Mouse (Mus musculus) liver, embryonic 13.5 days (tissue): ENCODE measurements at regions not wholly inside any gene's neighbourhood (a gene's known extent, or its start where the extent isn't known, plus 50 kb on each side); places are given as distances from the start of the nearest gene placed in this dataset.

ENCODE experiments used
- ATAC-seq: fragments of 200-750 bp; cut with Nextera tagmentation; 2 replicates; pipeline ENCODE4 v1.8.0; 2017; ENCODE audit warnings: low read depth, mild to moderate bottlenecking, moderate number of reproducible peaks, moderate library complexity
- DNase-seq: peaks from one replicate; pipeline ENCODE4 v3.0.0; 2022
- H3K27ac ChIP-seq: fragments of 300-500 bp; sonication (generic); 2 replicates; pipeline ENCODE4 v1.5.1; 2015; ENCODE audit warnings: moderate library complexity, mild to moderate bottlenecking, inconsistent platforms
- H3K27me3 ChIP-seq: fragments of 300-500 bp; sonication (generic); 2 replicates; pipeline ENCODE4 v1.6.1; 2015; ENCODE audit warnings: mild to moderate bottlenecking, inconsistent platforms
- H3K36me3 ChIP-seq: fragments of 300-500 bp; sonication (generic); 2 replicates; pipeline ENCODE4 v1.6.1; 2015; ENCODE audit warnings: mild to moderate bottlenecking, inconsistent platforms
- H3K4me1 ChIP-seq: fragments of 300-500 bp; sonication (generic); replicated peaks from 2 replicates; pipeline ENCODE4 v1.6.1; 2015; ENCODE audit warnings: inconsistent platforms
- H3K4me2 ChIP-seq: fragments of 300-500 bp; sonication (generic); 2 replicates; pipeline ENCODE4 v1.6.1; 2015; ENCODE audit warnings: inconsistent platforms, mild to moderate bottlenecking, moderate library complexity
- H3K4me3 ChIP-seq: fragments of 300-500 bp; sonication (generic); replicated peaks from 2 replicates; pipeline ENCODE4 v1.5.1; 2015; ENCODE audit warnings: mild to moderate bottlenecking, inconsistent platforms
- H3K9ac ChIP-seq: fragments of 300-500 bp; sonication (generic); 2 replicates; pipeline ENCODE4 v1.6.1; 2015; ENCODE audit warnings: mild to moderate bottlenecking, inconsistent platforms
- H3K9me3 ChIP-seq: fragments of 300-500 bp; sonication (generic); replicated peaks from 2 replicates; pipeline ENCODE4 v1.6.1; 2016; ENCODE audit warnings: inconsistent platforms
- WGBS: fragments of 180-500 bp; shearing (Covaris S2); methylation state at CpG from one replicate; pipeline ENCODE4 v1.1.7; 2015; ENCODE audit not compliant: insufficient replicate concordance; 5-methylcytosine and 5-hydroxymethylcytosine counted together

GRCm38 (mm10) chr9:61690786-61691185 is 223.6 kb downstream of the Rplp1 start:
- Histone ChIP-seq H3K27me3 (0 out of 2 replicates have a peak, but pooled peaks cover 10% of the 10 kb centered on the region), H3K9ac (no peak overlapping the region), H3K4me1 (peaks cover 9% of the 10 kb centered on the region; the same call in 1 of the 2 replicates), H3K4me2 (no peak overlapping the region), H3K36me3 (no peaks in the 10 kb centered on the region), H3K9me3 (no peaks in the 10 kb centered on the region), H3K4me3 (no peak overlapping the region), H3K27ac (no peak overlapping the region)
- no peak for ATAC-seq
- 45% methylated on average over 3 of the region's 3 CpGs for WGBS
- DNase-seq, result no peak

DNA sequence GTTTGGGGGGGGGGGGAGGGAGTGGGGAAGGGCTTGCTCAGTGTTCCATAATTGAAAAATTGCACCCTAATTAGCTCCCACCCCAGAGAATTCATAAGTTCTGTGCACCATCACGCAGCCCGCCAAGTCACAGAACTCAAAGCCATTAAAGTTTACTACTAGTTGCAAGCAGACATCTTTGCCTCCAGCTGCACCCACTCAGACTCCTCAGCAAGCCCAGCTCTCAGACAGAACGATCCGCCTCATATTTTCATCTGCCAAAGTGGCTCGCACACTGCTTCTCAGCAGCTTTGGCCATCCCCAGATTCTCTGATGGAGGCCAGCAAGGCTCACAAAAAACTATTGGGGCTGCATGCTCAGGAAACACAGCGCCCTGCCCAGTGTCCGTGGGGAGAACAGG is 224.4 kb downstream of the Rplp1 start:
- no peaks in the 10 kb centered on the region for H3K9me3 ChIP-seq
- no peak overlapping the region for H3K27ac ChIP-seq
- H3K36me3 ChIP-seq, result no peaks in the 10 kb centered on the region
- no peak for ATAC-seq
- H3K4me2 ChIP-seq, result no peak overlapping the region
- DNase-seq, result no peak
- no peak overlapping the region for H3K4me3 ChIP-seq
- H3K27me3 ChIP-seq, result 0 out of 2 replicates have a peak, but pooled peaks cover 10% of the 10 kb centered on the region
- no peak overlapping the region for H3K9ac ChIP-seq
- 75% methylated on average over 7 of the region's 7 CpGs for WGBS
- peaks cover under 1% of the 10 kb centered on the region; the same call in 1 of the 2 replicates for H3K4me1 ChIP-seq

GRCm38 (mm10) chr9:61689516-61689915 is 224.8 kb downstream of the Rplp1 start:
- no peak overlapping the region for H3K27ac ChIP-seq
- WGBS, result 39% methylated on average over 5 of the region's 5 CpGs
- 0 out of 2 replicates have a peak, but pooled peaks cover 10% of the 10 kb centered on the region for H3K27me3 ChIP-seq
- ATAC-seq (no peak), DNase-seq (no peak)
- no peak overlapping the region for H3K4me2 ChIP-seq
- H3K4me3 ChIP-seq, result no peak overlapping the region
- H3K9me3 ChIP-seq, result no peaks in the 10 kb centered on the region
- H3K9ac ChIP-seq, result no peak overlapping the region
- H3K36me3 ChIP-seq, result no peaks in the 10 kb centered on the region
- H3K4me1 ChIP-seq, result no peaks in the 10 kb centered on the region

- H3K4me1 ChIP-seq, result peaks cover 12% of the 10 kb centered on the region
- no peak overlapping the region for H3K27ac ChIP-seq
- H3K4me2 ChIP-seq, result no peak overlapping the region
- DNase-seq (no peak), ATAC-seq (no peak)
- H3K4me3 ChIP-seq, result no peak overlapping the region
- no peaks in the 10 kb centered on the region for H3K27me3 ChIP-seq
- WGBS, result 61% methylated on average over 4 of the region's 4 CpGs
- no peaks in the 10 kb centered on the region for H3K36me3 ChIP-seq
- H3K9me3 ChIP-seq, result no peaks in the 10 kb centered on the region
- no peak overlapping the region for H3K9ac ChIP-seq
These were observed 230.8 kb downstream of the Rplp1 start for GRCm38 (mm10) chr9:61683557-61683956.

DNA sequence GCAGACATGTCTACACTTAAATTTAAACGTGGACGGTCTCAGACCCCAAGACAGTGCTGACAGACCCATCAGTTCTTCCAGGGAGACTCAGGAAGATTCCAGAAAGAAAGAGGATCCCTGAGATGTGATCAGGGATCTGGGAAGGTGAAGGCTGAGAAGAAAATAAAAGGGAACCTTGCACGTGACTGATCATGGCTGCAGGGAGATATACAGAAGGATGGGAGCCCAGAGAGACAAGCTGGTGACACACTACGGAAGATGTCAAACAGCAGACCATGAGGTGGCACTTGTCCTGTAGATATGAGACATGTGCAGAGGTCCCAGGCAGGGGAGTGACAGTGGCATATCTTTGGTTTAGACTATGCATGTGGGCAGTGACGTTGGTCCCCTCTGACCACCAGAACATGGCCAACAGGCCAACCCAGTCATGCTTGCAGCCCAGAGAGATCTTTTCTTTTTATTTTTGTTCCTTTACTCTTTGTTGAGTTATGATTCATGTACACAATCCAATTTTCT is 231.5 kb downstream of the Rplp1 start:
- Histone ChIP-seq H3K9ac (no peak overlapping the region), H3K4me1 (peaks cover 12% of the 10 kb centered on the region), H3K36me3 (no peaks in the 10 kb centered on the region), H3K4me3 (no peak overlapping the region), H3K4me2 (no peak overlapping the region), H3K27ac (no peak overlapping the region), H3K27me3 (no peaks in the 10 kb centered on the region), H3K9me3 (no peaks in the 10 kb centered on the region)
- no peak for DNase-seq
- WGBS, result 25% methylated on average over 5 of the region's 5 CpGs
- no peak for ATAC-seq

DNA sequence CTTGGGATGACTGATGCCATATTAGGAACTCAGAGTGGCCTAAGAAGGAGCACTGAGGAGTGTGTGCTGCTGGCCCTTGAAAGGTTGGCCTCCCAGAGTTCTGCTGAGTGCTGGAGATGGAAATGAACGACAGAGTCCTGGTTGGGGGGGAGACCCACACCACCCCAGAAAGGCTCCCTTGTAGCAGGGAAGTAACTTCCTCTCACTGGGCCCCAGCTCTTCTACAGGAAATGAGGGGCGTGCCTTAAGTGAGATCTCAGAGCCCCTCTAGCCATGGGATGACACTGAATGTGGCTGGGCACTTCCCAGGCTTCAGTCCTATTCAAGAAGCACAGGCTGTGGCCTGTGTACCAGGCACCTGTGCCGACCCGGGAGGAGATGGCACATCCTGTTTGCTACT is 232.0 kb downstream of the Rplp1 start:
- ATAC-seq (no peak), DNase-seq (no peak)
- H3K4me2 ChIP-seq, result no peak overlapping the region
- no peaks in the 10 kb centered on the region for H3K27me3 ChIP-seq
- no peak overlapping the region for H3K9ac ChIP-seq
- no peak overlapping the region for H3K27ac ChIP-seq
- 16% methylated on average over 4 of the region's 4 CpGs for WGBS
- H3K4me1 ChIP-seq, result peaks cover 12% of the 10 kb centered on the region
- no peaks in the 10 kb centered on the region for H3K36me3 ChIP-seq
- no peaks in the 10 kb centered on the region for H3K9me3 ChIP-seq
- H3K4me3 ChIP-seq, result no peak overlapping the region

DNA sequence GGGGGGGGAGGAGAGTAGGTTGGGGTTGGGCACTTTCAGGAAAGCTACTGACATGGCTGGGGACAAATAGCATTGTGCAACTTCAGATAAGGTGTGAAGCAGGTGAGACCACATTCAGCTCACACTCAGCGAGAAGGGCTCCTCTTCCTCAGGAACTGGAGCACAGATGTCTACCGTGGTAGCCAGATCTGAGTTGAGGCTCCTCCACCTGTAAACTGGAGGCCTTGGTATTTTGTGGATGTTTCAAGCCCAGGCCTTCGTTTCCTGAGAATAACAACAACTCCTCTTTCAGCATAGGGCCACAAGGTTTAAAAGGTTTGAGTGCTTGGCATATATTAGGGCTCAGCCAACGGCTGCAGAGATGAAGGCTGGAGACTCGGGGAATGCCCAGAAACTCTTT is 232.9 kb downstream of the Rplp1 start:
- no peak overlapping the region for H3K9ac ChIP-seq
- 29% methylated on average over 5 of the region's 5 CpGs for WGBS
- no peaks in the 10 kb centered on the region for H3K36me3 ChIP-seq
- no peaks in the 10 kb centered on the region for H3K9me3 ChIP-seq
- ATAC-seq, result no peak
- H3K27me3 ChIP-seq, result no peaks in the 10 kb centered on the region
- peaks cover 12% of the 10 kb centered on the region for H3K4me1 ChIP-seq
- H3K4me2 ChIP-seq, result no peak overlapping the region
- no peak overlapping the region for H3K27ac ChIP-seq
- DNase-seq, result no peak
- no peak overlapping the region for H3K4me3 ChIP-seq

DNA sequence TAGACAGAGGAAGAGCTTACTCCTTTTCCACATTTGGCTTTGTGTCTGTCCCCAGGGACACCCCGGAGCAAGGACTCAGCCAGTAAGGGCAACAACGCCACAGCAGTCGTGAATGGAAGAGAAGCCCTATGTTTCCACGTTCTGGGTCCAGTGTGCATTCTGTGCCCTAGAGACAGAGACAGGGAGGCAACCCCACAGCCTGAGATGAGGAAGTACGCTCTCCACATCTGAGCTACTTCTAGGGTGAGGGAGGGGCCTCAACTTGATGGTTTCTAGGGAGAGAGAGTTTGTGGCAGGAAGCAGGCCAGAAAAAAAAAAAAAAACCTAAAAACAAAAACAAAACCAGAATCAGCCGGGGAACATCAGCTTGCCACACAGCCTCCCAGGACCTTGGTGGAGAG is 233.4 kb downstream of the Rplp1 start:
- H3K4me2 ChIP-seq, result no peak overlapping the region
- DNase-seq, result no peak
- peaks cover 12% of the 10 kb centered on the region for H3K4me1 ChIP-seq
- 21% methylated on average over 5 of the region's 6 CpGs for WGBS
- H3K27me3 ChIP-seq, result no peaks in the 10 kb centered on the region
- no peak overlapping the region for H3K27ac ChIP-seq
- no peak for ATAC-seq
- H3K36me3 ChIP-seq, result no peaks in the 10 kb centered on the region
- H3K9ac ChIP-seq, result no peak overlapping the region
- H3K4me3 ChIP-seq, result no peak overlapping the region
- H3K9me3 ChIP-seq, result no peaks in the 10 kb centered on the region

GRCm38 (mm10) chr9:61679686-61680085 is 234.7 kb downstream of the Rplp1 start:
- H3K4me2 ChIP-seq, result no peak overlapping the region
- H3K9me3 ChIP-seq, result no peaks in the 10 kb centered on the region
- no peaks in the 10 kb centered on the region for H3K27me3 ChIP-seq
- no peak overlapping the region for H3K4me3 ChIP-seq
- H3K9ac ChIP-seq, result no peak overlapping the region
- DNase-seq (no peak), ATAC-seq (no peak)
- no peak overlapping the region for H3K27ac ChIP-seq
- H3K36me3 ChIP-seq, result no peaks in the 10 kb centered on the region
- H3K4me1 ChIP-seq, result peaks cover 12% of the 10 kb centered on the region
- WGBS, result 22% methylated on average over 6 of the region's 6 CpGs

GRCm38 (mm10) chr9:61677603-61678002 is 236.7 kb downstream of the Rplp1 start:
- Histone ChIP-seq H3K4me1 (peaks cover 12% of the 10 kb centered on the region), H3K27me3 (no peaks in the 10 kb centered on the region), H3K36me3 (no peaks in the 10 kb centered on the region), H3K27ac (no peak overlapping the region), H3K4me2 (no peak overlapping the region), H3K9ac (no peak overlapping the region), H3K4me3 (no peak overlapping the region), H3K9me3 (no peaks in the 10 kb centered on the region)
- WGBS, result 28% methylated on average over 3 of the region's 3 CpGs
- DNase-seq (no peak), ATAC-seq (no peak)

GRCm38 (mm10) chr9:61677037-61677436 is 237.3 kb downstream of the Rplp1 start:
- H3K4me1 ChIP-seq, result peaks cover 7% of the 10 kb centered on the region
- H3K27me3 ChIP-seq, result no peaks in the 10 kb centered on the region
- H3K4me3 ChIP-seq, result no peak overlapping the region
- no peaks in the 10 kb centered on the region for H3K9me3 ChIP-seq
- H3K36me3 ChIP-seq, result no peaks in the 10 kb centered on the region
- no peak overlapping the region for H3K9ac ChIP-seq
- no peak overlapping the region for H3K4me2 ChIP-seq
- no peak overlapping the region for H3K27ac ChIP-seq
- no peak for ATAC-seq
- no peak for DNase-seq
- 68% methylated on average over 11 of the region's 11 CpGs for WGBS

DNA sequence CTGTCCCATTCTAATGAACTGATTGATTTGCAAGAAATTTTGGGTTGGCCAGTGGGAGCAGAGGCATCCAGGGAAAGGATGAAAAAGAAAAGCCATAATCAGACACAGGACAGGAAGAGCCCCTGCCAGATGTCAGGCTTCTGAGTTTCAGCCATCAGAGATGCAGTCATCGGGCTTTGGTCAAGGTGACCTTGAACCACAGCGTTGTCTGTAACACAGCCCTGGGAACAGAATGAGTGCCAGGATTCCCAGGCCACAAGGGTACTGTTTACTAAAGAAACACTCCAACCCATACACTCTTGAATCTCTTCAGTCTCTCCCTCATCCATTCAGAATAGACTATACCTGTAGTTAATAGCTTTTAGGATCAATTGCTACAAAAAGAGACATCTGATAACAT is 239.0 kb downstream of the Rplp1 start:
- no peaks in the 10 kb centered on the region for H3K27me3 ChIP-seq
- H3K4me1 ChIP-seq, result 0 out of 2 replicates have a peak, but pooled peaks cover 4% of the 10 kb centered on the region
- no peak overlapping the region for H3K4me2 ChIP-seq
- ATAC-seq, result no peak
- no peak overlapping the region for H3K9ac ChIP-seq
- no peaks in the 10 kb centered on the region for H3K36me3 ChIP-seq
- H3K4me3 ChIP-seq, result no peak overlapping the region
- no peak for DNase-seq
- H3K27ac ChIP-seq, result no peak overlapping the region
- 73% methylated on average over 2 of the region's 2 CpGs for WGBS
- no peaks in the 10 kb centered on the region for H3K9me3 ChIP-seq
